Mouse (Mus musculus) heart, postnatal 0 days (tissue): Measurements from ENCODE around the gene Speg.

Experiments used
- CTCF ChIP-seq: IDR thresholded peaks from 2 replicates; pipeline ENCODE4 v1.5.1; 2016; ENCODE audit warnings: antibody characterized with exemption, control low read depth, low read depth
- EP300 ChIP-seq: IDR thresholded peaks from 2 replicates; pipeline ENCODE4 v1.6.1; 2016; ENCODE audit warnings: antibody characterized with exemption, low read depth

- no peak for TF ChIP-seq CTCF
- TF ChIP-seq EP300, result no peak
Measured at GRCm38 (mm10) chr1:75455433-75455832, 80.3 kb downstream of the Speg start.
